Mouse (Mus musculus): ENCODE measurements around the gene Taar4. TPM values are rescaled to one million over a fixed set of nuclear protein-coding genes. Genes with fewer than 3 reads are reported as not detected.

Taar4 gene
- polyA plus RNA-seq (2012; rRNA removed): 0.14 TPM in 1 of 2 replicates, not detected in the other

DNA sequence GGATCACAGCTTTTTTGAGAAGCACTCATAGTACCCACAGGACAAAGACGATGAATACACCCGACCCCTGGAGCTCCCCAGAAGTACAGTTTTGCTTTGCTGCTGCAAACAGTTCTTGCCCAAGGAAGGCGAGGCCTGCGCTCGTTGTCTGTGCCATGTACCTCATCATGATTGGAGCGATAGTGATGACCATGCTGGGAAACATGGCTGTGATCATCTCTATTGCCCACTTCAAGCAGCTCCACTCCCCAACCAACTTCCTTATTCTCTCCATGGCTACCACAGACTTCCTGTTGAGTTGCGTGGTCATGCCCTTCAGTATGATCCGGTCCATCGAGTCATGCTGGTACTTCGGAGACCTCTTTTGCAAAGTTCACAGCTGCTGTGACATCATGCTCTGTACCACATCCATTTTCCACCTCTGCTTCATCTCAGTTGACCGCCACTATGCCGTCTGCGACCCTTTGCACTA, at the start of gene Taar4:
Taar4 (plus strand) TSS at position 51 of the 472 bp plus-strand sequence.
- DNase-seq (ENCODE audit: low read depth): no peak

DNA sequence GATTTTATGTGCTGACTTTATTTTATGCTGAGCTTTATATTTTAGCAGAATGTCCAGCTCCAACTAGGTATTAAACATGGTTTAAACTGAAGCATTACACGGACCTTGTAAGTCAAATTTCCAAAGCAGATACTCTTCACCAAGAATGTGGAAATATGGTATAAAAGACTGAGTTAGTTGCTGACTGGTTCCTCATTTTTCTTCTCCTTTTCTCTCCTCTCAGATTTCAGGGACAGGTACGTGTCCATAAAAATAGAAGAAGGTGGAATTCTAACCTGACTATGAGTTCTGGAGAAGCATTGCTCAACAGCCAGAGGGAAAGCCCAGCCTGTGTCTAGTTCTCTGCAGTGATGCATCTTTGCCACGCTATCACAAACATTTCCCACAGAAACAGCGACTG, 40.2 kb upstream of the Taar4 start, which contains the start of gene Taar1:
Taar1 (plus strand) TSS at position 301 of the 400 bp plus-strand sequence.
- DNase-seq (ENCODE audit: low read depth): no peak

DNA sequence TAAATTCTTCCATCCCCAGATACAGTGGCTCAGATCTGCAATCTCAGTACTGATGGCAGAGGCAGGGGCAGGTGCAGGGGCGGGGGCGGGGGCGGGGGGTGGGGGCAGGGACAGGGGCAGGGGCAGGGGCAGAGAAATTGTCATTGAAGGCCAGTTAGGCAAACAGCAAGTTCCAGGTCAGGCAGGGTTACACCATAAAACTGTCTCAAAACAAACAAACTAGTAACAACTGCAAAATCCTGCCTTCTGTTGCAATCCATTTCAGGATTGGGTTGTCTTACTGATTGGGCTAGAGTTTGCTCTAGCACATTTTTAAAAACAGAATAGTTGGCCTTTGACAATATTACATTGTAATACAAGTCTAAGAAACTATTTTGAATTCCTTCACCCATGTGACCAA, 37.8 kb upstream of the Taar4 start:
- no peak for DNase-seq (ENCODE audit: low read depth)

DNA sequence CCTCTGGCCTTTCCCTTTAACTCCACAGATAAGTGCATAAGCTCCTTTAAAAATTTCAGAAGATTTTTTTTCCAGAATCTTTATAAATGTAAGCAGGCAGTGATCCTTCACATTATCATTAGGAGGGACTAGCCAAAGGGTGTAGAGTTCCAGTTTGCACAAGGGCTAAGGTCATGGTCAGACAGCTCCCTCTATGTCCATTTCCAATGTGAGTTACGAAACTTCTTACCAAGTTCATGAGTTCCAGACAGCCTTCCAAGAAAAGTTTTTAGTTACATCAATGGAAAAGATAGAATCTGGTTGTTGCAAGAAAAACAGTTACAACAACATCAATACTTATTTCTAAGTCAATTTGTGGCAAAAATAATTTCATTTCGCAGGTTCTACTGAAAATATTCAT, 36.4 kb upstream of the Taar4 start:
- DNase-seq (ENCODE audit: low read depth): no peak

DNA sequence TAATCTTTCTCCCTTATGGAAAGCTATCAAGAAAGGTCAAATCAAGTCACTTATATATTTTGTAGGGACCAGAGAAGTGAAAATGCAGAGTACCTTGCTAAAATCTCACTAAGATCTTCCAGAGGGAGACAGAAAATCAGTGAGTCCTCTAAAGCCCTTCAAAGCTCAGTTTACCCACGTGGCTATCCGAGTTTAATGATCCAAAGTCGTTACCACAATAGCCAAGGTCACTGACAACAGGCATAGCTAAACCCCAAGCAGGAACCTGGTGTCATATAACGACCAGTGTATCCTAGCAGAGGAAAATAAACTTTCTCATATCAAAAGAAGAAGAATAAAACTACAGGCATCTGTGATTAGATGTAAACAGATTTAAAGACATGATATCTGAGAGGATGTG, 22.7 kb upstream of the Taar4 start:
- no peak for DNase-seq (ENCODE audit: low read depth)

DNA sequence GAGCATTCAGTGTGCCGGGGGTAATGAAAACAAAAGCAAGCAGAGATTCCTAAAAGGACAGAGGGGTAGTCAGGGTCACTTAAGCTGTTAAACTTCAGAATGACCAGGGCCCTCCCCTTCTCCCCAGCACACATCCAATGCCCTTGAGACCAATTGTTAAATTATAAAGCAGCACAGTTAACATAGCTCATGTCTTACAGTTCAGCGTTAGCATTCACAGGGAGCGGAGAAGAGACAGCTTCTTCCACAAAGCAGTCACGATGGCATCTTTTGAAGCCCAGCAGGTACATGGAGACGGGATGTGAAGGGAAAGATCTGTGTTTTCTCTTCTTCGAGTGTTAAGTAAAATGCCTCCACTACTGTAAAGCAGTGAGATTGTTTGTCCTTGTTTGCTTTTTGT, 22.0 kb upstream of the Taar4 start, which contains the start of gene Taar2:
Taar2 (plus strand) TSS at position 261 of the 400 bp plus-strand sequence.
- no peak for DNase-seq (ENCODE audit: low read depth)

DNA sequence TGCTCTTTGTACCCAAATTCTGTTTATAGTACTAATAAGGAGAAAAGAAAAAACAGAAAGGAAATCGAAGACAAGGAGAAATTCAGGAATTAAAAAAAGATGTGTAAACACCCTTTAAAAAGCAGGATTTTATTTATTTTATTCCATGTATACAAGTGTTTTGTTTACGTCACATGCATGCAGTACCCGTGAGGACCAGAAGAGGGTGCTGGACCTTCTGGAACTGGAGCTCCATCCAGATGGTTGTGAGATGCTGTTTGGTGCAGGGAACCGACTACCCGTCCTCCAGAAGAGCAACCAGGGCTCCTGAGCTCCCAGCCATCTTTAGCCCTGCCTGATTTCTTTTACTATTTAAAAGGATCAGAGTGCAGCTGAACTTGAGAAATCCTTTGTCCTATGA, 17.8 kb upstream of the Taar4 start:
- DNase-seq (ENCODE audit: low read depth): no peak

DNA sequence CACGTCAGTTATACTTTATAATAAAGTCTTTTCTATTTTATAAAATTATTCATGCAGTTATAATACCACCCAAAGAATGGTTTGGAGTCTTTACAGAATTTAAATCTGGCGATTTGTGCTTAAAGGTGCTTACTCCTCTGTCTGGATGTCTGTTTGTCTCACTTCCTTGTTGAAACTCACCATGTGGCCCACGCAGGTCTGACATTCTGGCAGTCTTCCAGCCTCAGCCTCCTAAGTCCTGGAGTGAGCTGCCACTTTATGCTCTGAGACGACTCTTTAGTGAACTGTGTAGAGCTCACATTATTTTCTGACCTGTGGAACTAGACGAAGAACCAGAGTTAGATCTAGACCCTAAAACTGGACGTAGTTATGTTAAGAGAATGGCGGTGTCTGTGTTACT, 12.3 kb upstream of the Taar4 start:
- DNase-seq (ENCODE audit: low read depth): no peak

DNA sequence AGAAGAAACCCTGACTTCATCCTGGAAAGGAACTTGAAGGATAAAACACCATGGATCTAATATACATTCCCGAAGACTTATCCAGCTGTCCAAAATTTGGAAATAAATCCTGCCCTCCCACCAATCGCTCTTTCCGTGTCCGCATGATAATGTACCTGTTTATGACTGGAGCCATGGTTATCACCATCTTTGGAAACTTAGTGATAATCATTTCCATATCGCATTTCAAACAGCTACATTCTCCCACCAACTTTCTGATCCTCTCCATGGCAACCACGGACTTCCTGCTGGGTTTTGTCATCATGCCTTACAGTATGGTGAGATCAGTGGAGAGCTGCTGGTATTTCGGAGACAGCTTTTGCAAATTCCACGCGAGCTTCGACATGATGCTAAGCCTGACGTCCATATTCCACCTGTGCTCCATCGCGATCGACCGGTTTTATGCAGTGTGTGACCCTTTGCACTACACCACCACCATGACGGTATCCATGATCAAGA, 10.7 kb upstream of the Taar4 start, which contains the start of gene Taar3:
Taar3 (plus strand) TSS at position 51 of the 498 bp plus-strand sequence.
- no peak for DNase-seq (ENCODE audit: low read depth)

DNA sequence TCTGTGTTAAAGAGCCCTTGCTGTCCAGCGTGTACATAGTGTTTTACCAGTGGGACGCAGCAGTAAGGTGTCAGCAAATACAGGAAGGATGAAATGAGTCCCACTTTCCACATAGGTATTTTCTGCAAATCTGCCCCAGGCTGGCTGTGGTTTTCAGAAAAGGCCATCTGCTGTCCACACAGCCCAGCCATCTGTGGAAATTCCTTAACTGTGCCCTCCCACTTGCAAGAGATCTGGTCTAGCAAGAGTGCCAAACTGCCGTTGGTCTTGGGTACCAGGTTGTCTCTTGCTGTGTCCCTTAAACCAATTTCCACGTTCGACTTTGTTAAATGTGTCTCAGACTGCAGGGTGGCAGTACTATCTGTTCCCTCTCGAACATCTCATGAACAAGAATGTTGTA, 8.6 kb upstream of the Taar4 start:
- DNase-seq (ENCODE audit: low read depth): no peak

DNA sequence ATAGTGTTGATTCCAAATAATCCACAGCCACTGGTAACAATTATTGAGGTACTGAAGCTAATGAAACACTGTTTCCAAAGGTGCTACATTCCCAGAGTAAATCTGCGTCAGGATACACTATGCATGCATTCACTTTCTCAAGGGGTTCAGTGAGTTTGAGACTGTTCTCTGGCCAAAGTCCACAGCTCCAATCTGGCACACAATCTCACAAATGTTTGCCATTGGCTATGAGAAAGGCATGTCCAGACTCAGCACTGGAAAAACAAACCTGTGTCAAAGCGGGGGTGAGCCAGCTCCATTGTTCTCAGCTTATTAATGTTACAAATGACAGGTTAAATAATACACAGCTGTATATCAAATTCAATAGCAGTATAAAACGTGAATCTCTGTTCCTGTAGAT, 1.2 kb upstream of the Taar4 start:
- DNase-seq (ENCODE audit: low read depth): peak; percentile 80

DNA sequence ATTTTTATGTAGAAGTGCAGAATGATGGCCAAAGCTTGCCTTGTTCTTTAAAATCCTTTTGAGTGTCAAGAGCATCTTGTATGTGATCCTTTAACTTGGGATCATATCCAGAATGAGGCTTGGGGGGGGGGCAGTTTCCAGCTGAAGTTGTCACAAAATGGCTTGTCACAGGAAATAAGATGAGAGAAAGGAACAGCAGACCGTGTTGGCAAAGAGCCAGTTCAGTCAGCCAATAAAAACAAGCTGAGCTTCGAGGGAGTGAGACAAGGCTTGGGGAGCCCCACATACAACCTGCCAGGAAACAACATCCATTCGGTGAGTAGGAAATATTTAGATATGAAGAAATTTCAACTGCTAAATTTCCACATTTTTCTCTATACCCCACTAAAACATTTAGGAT, 3.1 kb downstream of the Taar4 start:
- no peak for DNase-seq (ENCODE audit: low read depth)

DNA sequence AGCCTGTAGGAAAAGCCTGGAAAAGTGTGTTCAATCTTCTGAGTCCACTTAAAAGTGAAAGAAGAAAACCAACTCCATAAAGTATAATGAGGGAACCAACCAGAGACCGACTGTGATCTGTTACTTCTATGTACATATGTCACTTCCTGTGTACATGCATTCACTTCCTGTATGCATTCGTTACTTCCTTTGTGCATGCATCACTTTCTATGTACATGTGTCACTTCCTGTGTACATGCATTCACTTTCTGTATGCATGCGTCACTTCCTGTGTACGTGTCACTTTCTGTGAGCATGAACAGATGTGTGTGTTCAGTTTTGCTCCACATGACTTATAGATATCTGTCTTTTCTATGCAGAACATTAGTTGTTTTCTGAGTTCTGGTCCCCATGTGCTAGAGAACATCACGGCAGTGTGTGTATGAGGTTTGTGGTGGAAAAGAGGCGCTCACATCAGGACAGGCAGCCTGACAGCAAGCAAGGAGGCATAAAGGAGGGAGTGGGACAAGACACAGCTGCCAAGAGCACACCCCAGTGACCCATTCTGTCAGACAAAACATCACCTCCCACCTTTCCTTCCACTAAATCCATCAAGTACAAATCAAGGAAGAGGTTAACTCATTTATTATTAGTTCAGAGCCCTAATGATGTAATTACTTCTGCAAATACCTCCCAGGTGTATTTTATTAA, 4.8 kb downstream of the Taar4 start:
- no peak for DNase-seq (ENCODE audit: low read depth)

DNA sequence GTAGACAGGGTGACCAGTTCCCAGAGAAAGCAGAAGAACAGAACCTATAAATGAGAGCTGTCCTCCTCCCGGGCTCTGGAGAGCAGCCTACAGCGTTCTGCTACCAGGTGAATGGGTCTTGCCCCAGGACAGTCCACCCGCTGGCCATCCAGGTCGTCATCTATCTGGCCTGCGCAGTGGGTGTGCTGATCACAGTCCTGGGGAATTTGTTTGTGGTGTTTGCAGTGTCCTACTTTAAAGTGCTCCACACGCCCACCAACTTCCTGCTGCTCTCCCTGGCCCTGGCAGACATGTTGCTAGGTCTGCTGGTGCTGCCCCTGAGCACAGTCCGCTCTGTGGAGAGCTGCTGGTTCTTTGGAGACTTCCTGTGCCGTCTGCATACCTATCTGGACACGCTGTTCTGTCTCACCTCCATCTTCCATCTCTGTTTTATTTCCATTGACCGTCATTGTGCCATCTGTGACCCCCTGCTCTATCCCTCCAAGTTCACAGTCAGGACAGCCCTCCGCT, 10.4 kb downstream of the Taar4 start, which contains the start of gene Taar5:
Taar5 (plus strand) TSS at position 51 of the 510 bp plus-strand sequence.
- no peak for DNase-seq (ENCODE audit: low read depth)

DNA sequence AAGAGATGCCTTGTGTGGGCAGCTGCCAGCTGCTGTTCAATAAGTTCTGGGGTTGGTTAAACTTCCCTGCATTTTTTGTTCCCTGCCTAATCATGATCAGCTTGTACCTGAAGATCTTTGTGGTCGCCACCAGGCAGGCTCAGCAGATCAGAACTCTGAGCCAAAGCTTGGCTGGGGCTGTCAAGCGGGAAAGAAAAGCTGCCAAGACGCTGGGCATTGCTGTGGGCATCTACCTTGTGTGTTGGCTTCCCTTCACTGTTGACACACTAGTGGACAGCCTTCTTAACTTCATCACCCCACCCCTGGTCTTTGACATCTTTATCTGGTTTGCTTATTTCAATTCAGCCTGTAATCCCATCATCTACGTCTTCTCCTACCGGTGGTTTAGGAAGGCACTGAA, 11.0 kb downstream of the Taar4 start:
- no peak for DNase-seq (ENCODE audit: low read depth)

DNA sequence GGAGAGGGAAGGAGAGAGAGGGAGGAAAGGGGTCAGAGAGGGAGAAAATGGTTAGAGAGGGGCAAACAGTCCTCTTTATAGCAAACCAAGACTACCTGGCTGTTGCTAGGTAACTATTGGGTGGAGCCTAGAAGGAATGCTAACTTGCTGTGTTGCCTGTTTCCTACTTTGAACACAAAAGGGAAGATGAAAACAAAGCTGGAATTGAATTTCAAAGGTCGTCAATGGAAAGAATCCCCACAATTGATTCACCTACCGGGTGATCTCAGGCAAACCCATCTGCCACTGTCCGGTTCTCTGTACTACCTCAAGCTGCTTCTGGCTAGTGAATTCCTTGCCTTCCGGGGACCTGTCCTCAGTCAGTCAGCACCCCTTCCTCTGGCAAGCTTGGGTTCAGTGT, 17.7 kb downstream of the Taar4 start:
- no peak for DNase-seq (ENCODE audit: low read depth)

DNA sequence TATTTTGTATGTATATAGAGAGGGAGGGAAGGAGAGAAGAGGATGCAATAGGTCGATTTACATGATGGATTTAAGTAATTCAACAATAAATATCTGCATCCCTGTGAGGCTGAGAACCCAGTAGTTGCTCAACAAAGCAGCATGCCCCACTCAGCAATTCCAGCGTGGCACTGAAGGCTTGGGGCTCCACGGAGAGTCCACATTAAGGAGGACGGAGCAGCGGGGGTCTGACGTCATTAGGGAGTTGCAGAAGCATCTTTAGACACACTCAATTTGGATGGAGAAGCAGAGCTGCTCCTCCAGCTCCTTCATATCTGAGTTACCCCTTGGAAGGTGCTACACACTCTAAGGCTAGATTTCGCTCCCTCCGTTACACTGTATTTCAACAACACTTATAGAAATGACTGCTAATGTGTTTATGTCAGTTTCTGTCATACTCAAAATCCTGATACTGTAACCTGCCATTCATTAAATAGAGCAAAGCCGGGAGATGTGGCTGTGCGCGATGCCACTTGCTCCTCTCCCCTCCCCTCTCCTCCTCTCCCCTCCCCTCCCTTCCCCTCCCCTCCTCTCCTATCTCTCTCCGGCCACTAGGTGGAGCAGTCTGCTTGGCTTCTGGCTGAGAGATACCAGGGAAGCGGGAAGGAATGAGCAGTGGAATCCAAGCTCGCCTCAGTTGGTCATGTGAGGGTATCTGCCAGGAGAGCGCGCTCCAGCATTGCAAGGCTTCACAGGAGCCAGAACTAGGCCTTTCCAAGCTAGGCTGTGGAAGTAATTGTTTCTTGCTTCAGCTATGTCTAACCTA, 18.8 kb downstream of the Taar4 start:
- DNase-seq (ENCODE audit: low read depth): no peak

DNA sequence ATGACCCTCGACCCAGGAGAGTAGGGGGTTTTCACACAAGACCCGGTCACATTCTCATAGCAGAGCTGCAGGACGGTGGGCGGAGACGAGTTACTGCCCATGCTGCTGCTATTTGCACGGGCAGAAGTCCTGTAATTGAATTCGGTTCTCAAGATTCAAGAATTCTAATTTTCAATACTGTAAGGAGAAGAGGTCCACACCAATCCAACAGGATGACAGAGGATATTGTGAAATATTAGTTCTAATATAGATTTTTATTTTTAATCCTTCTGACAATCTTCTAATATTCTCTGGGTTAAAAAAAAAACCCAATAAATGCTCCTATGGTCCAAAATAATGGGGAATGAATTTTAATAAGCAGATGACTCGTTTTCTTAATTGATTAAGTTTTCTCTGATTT, 25.3 kb downstream of the Taar4 start, which contains the start of gene Taar6:
Taar6 (minus strand) TSS at position 101 of the 400 bp plus-strand sequence.
- DNase-seq (ENCODE audit: low read depth): no peak

DNA sequence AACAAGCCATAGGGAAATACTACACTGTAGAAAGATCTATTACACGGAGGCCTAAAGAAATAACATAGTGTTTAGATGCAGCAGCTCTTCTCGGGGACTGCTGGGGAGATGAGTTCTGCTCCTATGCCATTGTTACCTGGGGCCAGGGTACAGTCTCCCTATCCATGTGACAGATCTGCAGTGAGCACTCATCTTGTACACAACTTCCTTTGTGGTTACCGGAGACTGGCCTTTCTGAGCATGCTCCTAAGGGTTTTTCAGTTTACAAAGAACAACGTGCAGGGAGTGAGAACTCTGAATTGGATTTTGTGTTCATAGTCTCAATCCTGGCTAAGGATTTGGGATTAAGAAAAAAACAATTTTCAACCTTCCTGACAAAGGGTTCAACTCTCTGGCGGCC, 26.1 kb downstream of the Taar4 start:
- no peak for DNase-seq (ENCODE audit: low read depth)

DNA sequence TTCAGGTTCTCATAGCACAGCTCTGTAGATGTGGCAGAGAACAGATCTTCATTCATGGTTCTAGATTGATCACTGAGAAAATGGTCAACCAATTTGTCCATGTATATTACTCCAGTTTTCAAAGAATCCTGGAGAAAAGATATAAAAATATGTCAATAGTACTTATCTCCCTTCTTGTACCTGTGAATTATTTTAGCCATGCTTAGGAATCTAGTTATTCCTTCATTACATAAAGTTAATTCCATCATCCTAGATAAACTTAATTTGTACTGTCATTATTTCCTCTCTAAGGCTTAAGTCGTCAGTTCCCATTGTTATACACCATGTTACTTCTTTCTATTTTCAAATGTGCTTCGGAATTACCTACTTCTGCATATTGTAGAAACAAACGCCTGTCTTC, 33.1 kb downstream of the Taar4 start, which contains the start of gene Taar7a:
Taar7a (minus strand) TSS at position 101 of the 400 bp plus-strand sequence.
- no peak for DNase-seq (ENCODE audit: low read depth)

DNA sequence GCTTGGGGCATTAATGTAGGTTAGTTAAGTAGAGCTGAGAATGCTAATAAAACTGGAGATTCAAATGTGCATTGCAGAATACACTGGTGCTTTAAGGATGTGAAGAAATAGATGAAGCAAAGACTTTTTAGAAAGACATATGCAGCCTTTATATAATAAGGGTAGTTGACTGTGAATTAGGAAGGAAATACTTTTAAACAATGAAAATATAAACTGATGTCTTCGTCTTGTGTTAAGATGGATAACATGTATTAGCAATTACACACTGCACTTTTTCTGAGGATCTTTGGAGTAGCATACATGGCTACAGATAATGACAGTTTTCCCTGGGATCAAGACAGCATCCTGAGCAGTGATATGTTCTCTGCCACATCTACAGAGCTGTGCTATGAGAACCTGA, 39.3 kb downstream of the Taar4 start, which contains the start of gene Taar7b:
Taar7b (plus strand) TSS at position 301 of the 400 bp plus-strand sequence.
- DNase-seq (ENCODE audit: low read depth): no peak

DNA sequence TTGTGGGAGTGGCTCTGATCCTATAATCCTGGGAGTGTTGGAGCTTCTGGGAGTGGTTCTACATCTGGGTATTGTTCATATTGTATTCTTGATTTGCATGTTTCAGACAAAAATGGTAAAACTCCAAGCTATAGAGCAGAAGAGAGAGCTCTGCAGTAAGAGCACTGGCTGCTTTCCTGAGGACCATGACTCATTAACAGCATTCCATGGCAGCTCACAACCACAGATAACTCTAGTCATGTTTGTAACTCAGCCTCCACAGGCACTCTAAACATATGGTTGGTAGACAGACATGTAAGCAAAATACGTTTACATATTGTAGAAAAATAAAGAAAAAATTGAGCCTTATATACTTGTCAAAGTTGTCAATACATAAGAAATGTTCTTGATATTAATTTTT, 46.1 kb downstream of the Taar4 start:
- DNase-seq (ENCODE audit: low read depth): no peak
